Mouse (Mus musculus): ENCODE data around the gene Csrnp1.

Gene Csrnp1

DNA sequence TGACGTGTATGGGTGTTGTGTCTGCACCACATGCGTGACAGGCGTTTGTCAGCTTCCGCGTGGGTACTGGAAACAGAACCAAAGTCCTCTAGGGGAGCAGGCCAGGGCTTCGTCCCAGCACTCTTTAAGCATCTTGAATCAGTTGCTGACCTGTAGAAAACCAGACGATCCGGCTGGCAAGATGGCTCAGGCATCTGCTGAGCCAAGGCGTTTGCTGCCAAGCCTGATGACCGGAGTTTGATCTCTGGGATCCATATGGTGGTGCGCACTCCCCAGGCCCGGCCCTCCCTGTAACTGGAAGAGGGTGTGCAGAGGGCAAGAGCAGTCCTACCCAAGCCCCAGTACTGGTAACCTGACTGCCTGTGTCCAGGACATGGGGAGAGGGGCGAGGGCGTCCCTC is 42.6 kb downstream of the Csrnp1 start:
- no peak for DNase-seq (ENCODE audit: low spot score)

GRCm38 (mm10) chr9:119941407-119941806 is 43.1 kb downstream of the Csrnp1 start:
- no peak for DNase-seq (ENCODE audit: low spot score)

DNA sequence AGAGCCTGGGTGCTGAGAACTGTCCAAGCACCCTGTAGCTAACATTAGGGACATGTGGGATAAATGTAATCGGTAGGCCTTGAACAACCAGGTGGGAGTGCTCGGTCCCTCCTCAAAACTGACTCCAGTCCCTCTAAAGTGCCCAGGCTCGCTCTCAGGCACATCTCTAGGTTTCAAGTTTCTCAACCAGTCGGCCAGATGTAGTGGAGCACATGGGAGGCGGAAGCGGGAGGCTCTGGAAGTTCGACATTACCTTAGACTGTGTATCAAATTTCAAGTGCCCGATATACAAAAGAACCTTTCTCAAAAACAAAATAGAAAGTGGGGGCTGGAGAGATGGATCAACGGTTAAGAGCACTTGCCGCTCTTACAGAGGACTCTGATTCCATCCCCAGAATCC is 44.8 kb downstream of the Csrnp1 start:
- no peak for DNase-seq (ENCODE audit: low spot score)

GRCm38 (mm10) chr9:119938496-119938895 is 46.0 kb downstream of the Csrnp1 start:
- DNase-seq (ENCODE audit: low spot score), result no peak

DNA sequence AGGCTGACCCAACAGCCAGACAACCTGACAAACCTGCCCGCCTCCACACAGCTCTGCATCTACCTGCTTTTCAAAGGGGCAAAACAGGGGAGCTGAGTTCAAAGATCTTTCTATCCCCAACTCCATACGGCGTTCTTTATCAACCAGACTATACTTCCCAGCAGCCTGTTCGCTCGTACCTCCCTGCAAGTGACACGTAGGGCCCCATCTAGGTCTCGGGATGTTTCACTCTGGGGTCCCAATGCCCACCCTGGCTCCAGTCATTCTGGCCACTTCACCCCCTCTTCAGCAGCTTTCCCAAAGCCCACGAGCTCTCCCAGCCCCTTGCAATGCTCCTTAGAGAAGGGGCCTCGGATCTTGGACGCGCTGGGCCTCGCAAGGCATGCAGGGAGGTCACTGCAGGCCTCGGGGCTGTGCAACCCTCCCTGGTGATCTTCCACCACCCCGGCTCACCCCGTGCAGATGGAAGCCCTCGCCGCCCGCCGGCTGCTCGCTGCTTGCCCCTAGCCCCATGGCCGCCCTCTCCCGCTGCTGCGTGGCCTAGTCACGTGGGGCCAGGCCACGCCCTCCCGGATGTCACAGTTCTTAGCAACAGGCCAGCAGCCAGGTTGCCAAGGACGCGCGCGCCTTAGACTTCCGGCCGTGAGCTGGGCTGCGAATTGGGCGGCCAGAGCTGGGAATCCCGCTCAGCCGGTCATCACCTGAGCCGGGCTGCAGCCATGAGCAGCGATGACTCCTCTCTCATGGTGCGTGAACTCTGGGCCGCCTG is 47.3 kb downstream of the Csrnp1 start, which contains the start of the genes Gorasp1 and Ttc21a:
TSS of gene Gorasp1 (minus strand) at position 561 of the 769 bp plus-strand sequence.
TSS of gene Ttc21a (plus strand) at position 602 of the 769 bp plus-strand sequence.
- peak; percentile 91 for DNase-seq (ENCODE audit: low spot score)

DNA sequence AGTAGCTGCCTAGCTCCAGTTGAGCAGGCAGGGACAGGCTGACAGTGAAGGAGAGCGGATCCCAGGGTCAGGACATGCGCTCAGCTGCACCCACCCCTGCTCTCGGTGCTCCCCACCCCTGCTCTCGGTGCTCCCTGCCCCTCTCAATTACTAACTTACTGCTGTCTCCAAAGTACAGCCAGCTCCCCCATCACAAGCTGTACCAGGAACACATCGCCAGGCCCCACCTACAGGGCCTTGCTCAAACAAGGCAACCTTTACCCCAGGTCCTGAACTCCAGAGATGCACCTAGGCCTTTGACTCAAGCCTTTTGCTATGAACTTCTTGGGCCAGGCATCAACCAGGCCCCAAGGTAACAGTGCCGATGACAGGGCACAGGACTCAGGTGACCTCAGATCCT is 50.8 kb downstream of the Csrnp1 start:
- DNase-seq (ENCODE audit: low spot score), result no peak

DNA sequence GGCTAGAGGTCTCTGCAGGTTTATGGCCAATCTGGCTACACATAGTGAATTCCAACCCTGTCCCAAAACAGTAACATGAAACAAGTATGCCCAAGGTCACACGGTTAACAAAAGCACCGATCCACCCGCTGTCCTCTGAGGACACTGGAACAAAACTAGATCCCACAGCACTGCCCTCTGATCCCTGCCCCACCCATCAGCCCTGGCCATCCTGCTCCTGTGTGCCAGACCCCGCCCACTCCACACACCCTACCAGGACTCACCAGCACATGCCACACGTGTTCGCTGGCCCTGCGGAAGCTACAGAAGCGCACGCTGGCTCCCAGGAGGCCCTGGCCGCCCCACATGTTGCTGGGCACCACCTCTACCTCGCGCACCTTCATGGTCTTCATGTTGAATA is 52.1 kb downstream of the Csrnp1 start:
- DNase-seq (ENCODE audit: low spot score), result no peak

DNA sequence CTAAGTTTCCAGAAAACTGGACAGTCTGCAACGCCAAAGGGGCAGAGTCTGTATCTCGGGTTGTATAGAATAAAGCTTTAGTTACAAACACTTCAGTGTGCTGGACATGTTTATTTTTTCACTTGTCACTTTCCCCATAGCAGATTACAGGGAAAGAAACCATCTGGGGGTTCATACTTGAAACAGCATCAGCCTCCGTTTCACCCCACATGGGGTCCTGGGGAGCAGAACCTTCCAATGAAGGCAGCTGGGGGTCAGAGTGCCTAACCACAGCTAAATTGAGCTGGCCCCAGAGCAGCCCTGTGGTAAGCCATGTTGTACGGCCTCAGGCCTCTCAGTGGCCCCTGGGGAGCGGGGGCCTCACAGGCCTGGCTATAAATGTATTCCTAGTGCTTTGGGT is 58.0 kb downstream of the Csrnp1 start:
- no peak for DNase-seq (ENCODE audit: low spot score)

DNA sequence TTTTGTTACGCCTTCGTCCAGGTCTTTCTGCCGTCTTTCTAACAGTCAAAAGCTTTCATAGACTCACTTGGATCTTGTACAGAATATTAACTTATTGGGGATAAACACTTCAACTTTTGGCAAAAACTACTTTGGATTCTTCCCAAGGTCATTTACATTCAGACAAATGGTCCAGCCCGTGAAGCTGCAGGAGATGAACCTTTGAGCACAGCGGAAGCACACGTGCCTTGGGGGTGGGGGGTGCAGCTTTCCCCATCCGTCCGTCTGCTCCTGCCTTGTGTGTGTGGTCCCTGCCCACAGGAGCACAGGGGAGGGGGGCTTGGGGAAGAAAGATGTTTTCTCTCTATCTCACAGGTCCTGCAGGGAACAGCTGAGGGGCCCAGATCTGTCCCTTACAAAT is 58.7 kb downstream of the Csrnp1 start:
- no peak for DNase-seq (ENCODE audit: low spot score)

DNA sequence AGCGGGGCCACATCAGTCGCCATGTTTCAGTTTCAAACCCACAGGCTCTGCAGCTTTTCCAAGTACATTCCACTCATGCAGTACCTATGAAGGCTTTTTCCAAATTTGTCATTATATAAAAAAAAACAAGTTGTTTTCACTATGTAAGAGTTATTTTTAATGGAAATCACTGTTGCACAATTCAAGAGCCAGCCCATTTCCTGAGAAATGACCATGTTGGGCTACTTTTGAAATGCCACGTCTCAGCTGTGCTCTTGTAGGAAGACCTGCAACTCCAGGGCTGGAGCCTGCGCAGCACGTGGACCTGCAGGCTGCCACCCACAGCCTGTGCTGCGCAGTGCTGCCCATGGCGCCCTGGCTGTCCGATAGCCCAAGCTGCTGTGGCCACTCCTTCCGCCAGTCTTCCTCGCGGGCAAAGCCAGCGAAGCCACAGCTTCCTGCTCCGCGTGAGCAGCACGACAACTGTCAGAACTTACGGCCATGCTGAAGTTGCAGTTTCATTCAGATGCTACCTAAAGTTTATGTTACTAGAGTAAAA is 59.3 kb downstream of the Csrnp1 start:
- no peak for DNase-seq (ENCODE audit: low spot score)

- no peak for DNase-seq (ENCODE audit: low spot score)
These were observed 61.0 kb downstream of the Csrnp1 start for GRCm38 (mm10) chr9:119923462-119923861.

Measured in ovary, postnatal 10 days (tissue).